ENCODE assay signal across 25 mouse cellular contexts in the genomic region with DNA sequence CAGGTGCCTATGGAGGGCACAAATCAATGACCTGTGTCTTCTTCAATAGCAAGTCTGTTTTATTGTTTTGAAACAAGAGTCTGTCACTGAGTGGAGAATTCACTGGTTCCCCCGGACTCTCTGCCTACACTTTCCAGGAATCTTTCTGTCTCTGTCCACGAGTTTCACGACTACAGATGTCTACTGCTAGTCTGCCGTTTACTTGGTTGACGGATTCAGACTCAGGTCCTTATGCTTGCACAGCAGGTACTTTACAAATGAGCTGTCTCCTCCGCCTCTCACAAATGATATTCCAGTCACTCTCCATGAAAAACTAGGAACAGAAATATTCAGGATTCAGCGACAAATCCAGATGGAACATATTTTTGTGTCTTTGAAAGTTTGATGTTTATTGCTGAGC. TPM values are rescaled to one million over a fixed set of nuclear protein-coding genes. Genes with fewer than 3 reads are reported as not detected.
DNase-seq lines count a peak whose midpoint lies in the region; ATAC-seq lines count a peak whose summit lies in the region.
"Had no signal": no experiment of that assay in that cellular context is flagged by ENCODE, and none has a peak within 500 bp of the region (broad histone marks: within the 10 kb centered on the region; RNA-seq: fewer than 3 reads in every experiment).

No protein-coding gene starts in this region.

- ATAC-seq in frontal cortex, adult (ENCODE audit: low TSS enrichment), result peak; percentile 58
- ATAC-seq: activated CD4-positive, CD25-positive, alpha-beta regulatory T cell, adult 4 months; CD4-positive, CD25-positive, alpha-beta regulatory T cell, adult 4 months; forebrain, embryonic 14.5 days; forebrain, embryonic 16.5 days; Patski had no signal

- intact Hi-C loops in left cerebral cortex, postnatal 25 days (cut with DNase I), result no loop called here

- no peak for DNase-seq in frontal cortex, postnatal 25 days (ENCODE audit: low spot score in 2 of 2)
- DNase-seq in left cerebral cortex, postnatal 25 days (ENCODE audit: low spot score in 2 of 2), result peak; percentile 16 to 75
- DNase-seq in left cerebral cortex, adult 11 months (ENCODE audit: low spot score), result no peak
- peak; percentile 70 for DNase-seq in brain, adult 2 months (ENCODE audit: low read depth, low spot score)
- no peak for DNase-seq in kidney, postnatal 4 days
- DNase-seq: adrenal gland, adult 8-10 months; adrenal gland, postnatal 14 days; adrenal gland, postnatal 36 days; B cell, adult 2 months; cerebellum, adult 11 months; cerebellum, adult 18-20 months; cerebellum, adult 8-10 months; cerebellum, adult 9-11 months; cerebellum, postnatal 14 days; cerebellum, postnatal 36 days; embryo, embryonic 11 days had no signal

RNA-seq across cellular contexts. Expression of a gene that starts 2.7 kb away (rescaled TPM):
- 10 to 100 TPM; 22.9 to 24.5 TPM for total RNA-seq in left cerebral cortex, postnatal 25 days (2021)

RNA-seq across cellular contexts. Expression of a gene that starts 42.3 kb away (rescaled TPM):
- 1 to 10 TPM; 1.5 to 4.3 TPM for total RNA-seq in left cerebral cortex, postnatal 25 days (2021)
- total RNA-seq: adrenal gland, adult 18-20 months; adrenal gland, adult 8-10 months; adrenal gland, postnatal 14 days; adrenal gland, postnatal 36 days; CH12.LX; common myeloid progenitor, adult 5-6 weeks had no signal

Comparison
In these comparisons a context has a peak if more than half of its experiments do, and no peak if none do; other contexts are left out.
1. DNase-seq: peak in left cerebral cortex, postnatal 25 days (2 of 2) and brain, adult 2 months (single experiment); none in frontal cortex, postnatal 25 days (0 of 2), left cerebral cortex, adult 11 months (single experiment) and kidney, postnatal 4 days (0 of 2).